ENCODE assay signal across 8 mouse cellular contexts in genomic region chr11:120951731-120952730, GRCm38 (mm10). TPM values are rescaled to one million over a fixed set of nuclear protein-coding genes. Genes with fewer than 3 reads are reported as not detected.
DNase-seq lines count a peak whose midpoint lies in the region; ATAC-seq and TF ChIP-seq lines count a peak whose summit lies in the region.

No protein-coding gene starts in this region.

- no peak for ATAC-seq in stomach, embryonic 14.5 days (ENCODE audit: insufficient number of reproducible peaks, insufficient read depth, low FRiP score, low read depth)
- no peak for ATAC-seq in stomach, postnatal 0 days (ENCODE audit: low FRiP score, low TSS enrichment)
- no peak for ATAC-seq in forebrain, embryonic 16.5 days
- peak; percentile 65 for ATAC-seq in liver, embryonic 12.5 days
- no peak for ATAC-seq in stomach, embryonic 16.5 days (ENCODE audit: insufficient read depth, low FRiP score)

- WGBS in stomach, embryonic 14.5 days: 80% methylated on average over 9 of the region's 9 CpGs
- WGBS in stomach, postnatal 0 days: 82% methylated on average over 9 of the region's 9 CpGs
- 77% methylated on average over 9 of the region's 9 CpGs for WGBS in forebrain, embryonic 16.5 days
- whole genome bisulfite sequencing in liver, embryonic 12.5 days (ENCODE audit: insufficient replicate concordance): 58% methylated on average over 9 of the region's 9 CpGs
- WGBS in stomach, embryonic 16.5 days: 86% methylated on average over 9 of the region's 9 CpGs

- no peak for DNase-seq in stomach, postnatal 0 days (ENCODE audit: low spot score)
- DNase-seq in right cerebral cortex, postnatal 25 days: no peak
- DNase-seq in adrenal gland, postnatal 36 days: no peak
- DNase-seq in kidney, postnatal 14 days: no peak

- peaks cover 18% of the 10 kb centered on the region for H3K36me3 ChIP-seq in stomach, embryonic 14.5 days (ENCODE audit: control insufficient read depth, insufficient read depth, low read length)
- no peaks in the 10 kb centered on the region for H3K36me3 ChIP-seq in stomach, postnatal 0 days (ENCODE audit: control insufficient read depth, insufficient read depth, low read length)
- H3K36me3 ChIP-seq in forebrain, embryonic 16.5 days (ENCODE audit: control insufficient read depth, insufficient read depth): peaks cover 5% of the 10 kb centered on the region; the same call in 1 of the 2 replicates
- peaks cover 44% of the 10 kb centered on the region for H3K36me3 ChIP-seq in liver, embryonic 12.5 days
- peaks cover 11% of the 10 kb centered on the region for H3K36me3 ChIP-seq in stomach, embryonic 16.5 days (ENCODE audit: control insufficient read depth, insufficient read depth, low read length)

- no peaks in the 10 kb centered on the region for H3K9me3 ChIP-seq in stomach, embryonic 14.5 days (ENCODE audit: control insufficient read depth, low read depth, low read length)
- H3K9me3 ChIP-seq in stomach, postnatal 0 days (ENCODE audit: control insufficient read depth, low read length): no peaks in the 10 kb centered on the region
- no peaks in the 10 kb centered on the region for H3K9me3 ChIP-seq in forebrain, embryonic 16.5 days (ENCODE audit: control insufficient read depth, low read length)
- no peaks in the 10 kb centered on the region for H3K9me3 ChIP-seq in liver, embryonic 12.5 days (replicated peaks)
- H3K9me3 ChIP-seq in stomach, embryonic 16.5 days (replicated peaks; ENCODE audit: control insufficient read depth, low read length): no peaks in the 10 kb centered on the region

- 0 out of 2 replicates have a peak overlapping the region, but pooled peaks have one; percentile 21 for H3K27ac ChIP-seq in stomach, embryonic 14.5 days (ENCODE audit: low read length)
- no peak overlapping the region for H3K27ac ChIP-seq in stomach, postnatal 0 days (replicated peaks)
- H3K27ac ChIP-seq in forebrain, embryonic 16.5 days (ENCODE audit: low read length): no peak overlapping the region
- peak overlapping the region; percentile 95 for H3K27ac ChIP-seq in liver, embryonic 12.5 days
- H3K27ac ChIP-seq in stomach, embryonic 16.5 days (ENCODE audit: low read length): no peak overlapping the region

- TF ChIP-seq EP300 in stomach, postnatal 0 days (optimal IDR thresholded peaks at IDR 0.05): no peak

- peak overlapping the region; percentile 83 for H3K4me2 ChIP-seq in stomach, embryonic 14.5 days (replicated peaks; ENCODE audit: low read depth, low read length)
- H3K4me2 ChIP-seq in stomach, postnatal 0 days (replicated peaks; ENCODE audit: low read depth): no peak overlapping the region
- peak overlapping the region; percentile 73 for H3K4me2 ChIP-seq in forebrain, embryonic 16.5 days (ENCODE audit: low read length)
- peak overlapping the region; percentile 96 for H3K4me2 ChIP-seq in liver, embryonic 12.5 days
- H3K4me2 ChIP-seq in stomach, embryonic 16.5 days (ENCODE audit: low read depth, low read length): peak overlapping the region; percentile 81

- TF ChIP-seq CTCF in stomach, postnatal 0 days (IDR thresholded peaks at IDR 0.05; ENCODE audit: low read depth): no peak

- peaks cover 15% of the 10 kb centered on the region; the same call in 1 of the 2 replicates for H3K4me1 ChIP-seq in stomach, embryonic 14.5 days (ENCODE audit: control insufficient read depth, insufficient read depth, low read length)
- H3K4me1 ChIP-seq in stomach, postnatal 0 days (replicated peaks; ENCODE audit: control insufficient read depth, insufficient read depth): peaks cover 9% of the 10 kb centered on the region
- peaks cover 19% of the 10 kb centered on the region for H3K4me1 ChIP-seq in forebrain, embryonic 16.5 days (replicated peaks; ENCODE audit: control insufficient read depth, insufficient read depth, low read length)
- peaks cover 73% of the 10 kb centered on the region for H3K4me1 ChIP-seq in liver, embryonic 12.5 days
- H3K4me1 ChIP-seq in stomach, embryonic 16.5 days (ENCODE audit: control insufficient read depth, insufficient read depth, low read length): peaks cover 32% of the 10 kb centered on the region

- no peak overlapping the region for H3K4me3 ChIP-seq in stomach, embryonic 14.5 days (ENCODE audit: low read depth, low read length)
- no peak overlapping the region for H3K4me3 ChIP-seq in stomach, postnatal 0 days (ENCODE audit: low read depth, low read length)
- H3K4me3 ChIP-seq in forebrain, embryonic 16.5 days (replicated peaks; ENCODE audit: low read length): no peak overlapping the region
- H3K4me3 ChIP-seq in liver, embryonic 12.5 days: peak overlapping the region; percentile 76
- H3K4me3 ChIP-seq in stomach, embryonic 16.5 days (replicated peaks; ENCODE audit: low read length): no peak overlapping the region

- H3K9ac ChIP-seq in stomach, embryonic 14.5 days (replicated peaks; ENCODE audit: low read depth, low read length): no peak overlapping the region
- no peak overlapping the region for H3K9ac ChIP-seq in stomach, postnatal 0 days (ENCODE audit: low read length)
- H3K9ac ChIP-seq in forebrain, embryonic 16.5 days (replicated peaks; ENCODE audit: low read depth, low read length): no peak overlapping the region
- peak overlapping the region; percentile 72 for H3K9ac ChIP-seq in liver, embryonic 12.5 days
- 0 out of 2 replicates have a peak overlapping the region, but pooled peaks have one; percentile 48 for H3K9ac ChIP-seq in stomach, embryonic 16.5 days (ENCODE audit: low read length)

- no peaks in the 10 kb centered on the region for H3K27me3 ChIP-seq in stomach, embryonic 14.5 days (ENCODE audit: control insufficient read depth, insufficient read depth, low read length)
- H3K27me3 ChIP-seq in stomach, postnatal 0 days (ENCODE audit: control insufficient read depth, insufficient read depth, low read length): no peaks in the 10 kb centered on the region
- H3K27me3 ChIP-seq in forebrain, embryonic 16.5 days (replicated peaks; ENCODE audit: control insufficient read depth, insufficient read depth, low read length): peaks cover 19% of the 10 kb centered on the region
- H3K27me3 ChIP-seq in liver, embryonic 12.5 days (replicated peaks): peaks cover 14% of the 10 kb centered on the region
- no peaks in the 10 kb centered on the region; the same call in 1 of the 2 replicates for H3K27me3 ChIP-seq in stomach, embryonic 16.5 days (ENCODE audit: control insufficient read depth, insufficient read depth, low read length)

RNA-seq across cellular contexts. Expression of gene Slc16a3, which starts 3.8 kb away (rescaled TPM):
- 24.1 and 32.9 TPM in 2 replicates for polyA plus RNA-seq in stomach, embryonic 14.5 days (2014; fragmentation: Nextera tagmentation; extraction: Ambion mirVana)
- polyA plus RNA-seq in stomach, postnatal 0 days (2015; fragmentation: Nextera tagmentation; extraction: Ambion mirVana): 7.2 and 10.0 TPM in 2 replicates
- polyA plus RNA-seq in forebrain, embryonic 16.5 days (2015; fragmentation: Nextera tagmentation; extraction: Ambion mirVana): 7.7 and 9.5 TPM in 2 replicates
- polyA plus RNA-seq in liver, embryonic 12.5 days (2016; fragmentation: Nextera tagmentation; extraction: Ambion mirVana): 166 and 170 TPM in 2 replicates
- 53.5 and 64.3 TPM in 2 replicates for polyA plus RNA-seq in stomach, embryonic 16.5 days (2015; fragmentation: Nextera tagmentation; extraction: Ambion mirVana)
- total RNA-seq in adrenal gland, postnatal 36 days (2021): 1 to 10 TPM in 1 of 2 experiments, under 1 TPM in 1; 0.89 to 2.1 TPM

RNA-seq across cellular contexts. Expression of gene Ccdc57, which starts 19.4 kb away (rescaled TPM):
- polyA plus RNA-seq in stomach, embryonic 14.5 days (2014; fragmentation: Nextera tagmentation; extraction: Ambion mirVana): 5.6 and 6.5 TPM in 2 replicates
- 1.1 and 1.4 TPM in 2 replicates for polyA plus RNA-seq in stomach, postnatal 0 days (2015; fragmentation: Nextera tagmentation; extraction: Ambion mirVana)
- 7.3 and 8.8 TPM in 2 replicates for polyA plus RNA-seq in forebrain, embryonic 16.5 days (2015; fragmentation: Nextera tagmentation; extraction: Ambion mirVana)
- polyA plus RNA-seq in liver, embryonic 12.5 days (2016; fragmentation: Nextera tagmentation; extraction: Ambion mirVana): 2.9 and 3.2 TPM in 2 replicates
- 5.2 and 5.3 TPM in 2 replicates for polyA plus RNA-seq in stomach, embryonic 16.5 days (2015; fragmentation: Nextera tagmentation; extraction: Ambion mirVana)
- 10 to 100 TPM; 10.6 to 22.0 TPM for total RNA-seq in adrenal gland, postnatal 36 days (2021)

RNA-seq across cellular contexts. Expression of gene Csnk1d, which starts 39.1 kb away (rescaled TPM):
- 70.4 and 70.6 TPM in 2 replicates for polyA plus RNA-seq in stomach, embryonic 14.5 days (2014; fragmentation: Nextera tagmentation; extraction: Ambion mirVana)
- polyA plus RNA-seq in stomach, postnatal 0 days (2015; fragmentation: Nextera tagmentation; extraction: Ambion mirVana): 60.7 and 63.8 TPM in 2 replicates
- 146 and 149 TPM in 2 replicates for polyA plus RNA-seq in forebrain, embryonic 16.5 days (2015; fragmentation: Nextera tagmentation; extraction: Ambion mirVana)
- polyA plus RNA-seq in liver, embryonic 12.5 days (2016; fragmentation: Nextera tagmentation; extraction: Ambion mirVana): 58.4 and 61.1 TPM in 2 replicates
- 104 and 114 TPM in 2 replicates for polyA plus RNA-seq in stomach, embryonic 16.5 days (2015; fragmentation: Nextera tagmentation; extraction: Ambion mirVana)
- 100 to 1,000 TPM; 126 to 127 TPM for total RNA-seq in adrenal gland, postnatal 36 days (2021)

Comparison
In these comparisons a context has a peak if more than half of its experiments do, and no peak if none do; other contexts are left out.
1. H3K27ac ChIP-seq: peak in stomach, embryonic 14.5 days (single experiment) and liver, embryonic 12.5 days (single experiment); none in stomach, postnatal 0 days (single experiment), forebrain, embryonic 16.5 days (single experiment) and stomach, embryonic 16.5 days (single experiment).
2. H3K9ac ChIP-seq: peak in liver, embryonic 12.5 days (single experiment) and stomach, embryonic 16.5 days (single experiment); none in stomach, embryonic 14.5 days (single experiment), stomach, postnatal 0 days (single experiment) and forebrain, embryonic 16.5 days (single experiment).